Mouse (Mus musculus) heart, postnatal 0 days (tissue): ENCODE data around the gene 1700012B07Rik.

Experiments used
- CTCF ChIP-seq: IDR thresholded peaks from 2 replicates; pipeline ENCODE4 v1.5.1; 2016; ENCODE audit warnings: antibody characterized with exemption, control low read depth, low read depth
- EP300 ChIP-seq: IDR thresholded peaks from 2 replicates; pipeline ENCODE4 v1.6.1; 2016; ENCODE audit warnings: antibody characterized with exemption, low read depth

GRCm38 (mm10) chr11:109817405-109817804 is 10.4 kb downstream of the 1700012B07Rik start:
- TF ChIP-seq CTCF (no peak), EP300 (no peak)
